Comparison of ENCODE assay signal across 15 mouse cellular contexts in the genomic region with DNA sequence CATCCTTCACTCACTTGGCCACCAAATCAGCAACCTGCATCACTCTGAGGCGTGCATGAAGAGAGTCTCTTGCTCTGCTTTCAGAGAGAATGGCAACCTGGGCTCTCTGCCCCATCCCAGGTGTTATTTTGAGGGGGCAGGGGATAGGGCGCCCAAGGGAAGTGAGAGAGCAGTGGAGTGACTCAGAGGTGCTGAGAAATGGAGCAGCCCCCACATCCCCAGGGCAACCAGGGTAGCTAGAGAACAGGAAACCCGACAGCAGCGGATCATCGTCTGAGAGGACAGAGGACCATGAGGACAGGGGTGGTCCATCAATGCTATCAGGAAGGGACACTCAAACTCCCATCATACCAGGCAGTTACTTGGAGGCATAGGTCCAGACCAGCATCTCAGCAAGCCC.
"Had no signal": no experiment of that assay in that cellular context is flagged by ENCODE, and none has a peak within 500 bp of the region (broad histone marks: within the 10 kb centered on the region; RNA-seq: fewer than 3 reads in every experiment).

No protein-coding gene starts in this region.

- H3K27ac ChIP-seq: kidney, embryonic 15.5 days; left cerebral cortex, adult 2 months; limb, embryonic 10.5 days; liver, embryonic 12.5 days; midbrain, embryonic 15.5 days; neural tube, embryonic 13.5 days; stomach, postnatal 0 days had no signal

- H3K4me3 ChIP-seq: kidney, embryonic 15.5 days; left cerebral cortex, adult 2 months; limb, embryonic 10.5 days; liver, embryonic 12.5 days; midbrain, embryonic 10.5 days; midbrain, embryonic 15.5 days; neural tube, embryonic 13.5 days had no signal

- H3K27me3 ChIP-seq: kidney, embryonic 15.5 days; liver, embryonic 12.5 days; midbrain, embryonic 15.5 days; neural tube, embryonic 13.5 days had no signal

- H3K9ac ChIP-seq: kidney, embryonic 15.5 days; liver, embryonic 12.5 days; lung, embryonic 14.5 days; midbrain, embryonic 15.5 days; neural tube, embryonic 13.5 days had no signal

- ATAC-seq: liver, embryonic 12.5 days; midbrain, embryonic 15.5 days had no signal

- H3K4me2 ChIP-seq: kidney, embryonic 15.5 days; liver, embryonic 12.5 days; lung, embryonic 14.5 days; midbrain, embryonic 15.5 days; neural tube, embryonic 13.5 days had no signal

- H3K36me3 ChIP-seq: kidney, embryonic 15.5 days; limb, embryonic 10.5 days; liver, embryonic 12.5 days; midbrain, embryonic 15.5 days; neural tube, embryonic 13.5 days had no signal

- H3K9me3 ChIP-seq: kidney, embryonic 15.5 days; limb, embryonic 10.5 days; liver, embryonic 12.5 days; midbrain, embryonic 10.5 days; midbrain, embryonic 15.5 days; neural tube, embryonic 13.5 days had no signal

- DNase-seq: kidney, adult 2 months; kidney, postnatal 14 days; lung, embryonic 14.5 days; lung, postnatal 10 days; lung, postnatal 4 days; right cerebral cortex, postnatal 14 days; thymus, postnatal 14 days had no signal
